Mouse (Mus musculus) retina, postnatal 7 days (tissue): ENCODE data around the gene Ppfibp1.

ENCODE experiments used
- DNase-seq: peaks from one replicate; pipeline ENCODE4 v3.0.0-alpha.2; 2012; ENCODE audit warnings: low read depth, low spot score

Gene Ppfibp1

DNA sequence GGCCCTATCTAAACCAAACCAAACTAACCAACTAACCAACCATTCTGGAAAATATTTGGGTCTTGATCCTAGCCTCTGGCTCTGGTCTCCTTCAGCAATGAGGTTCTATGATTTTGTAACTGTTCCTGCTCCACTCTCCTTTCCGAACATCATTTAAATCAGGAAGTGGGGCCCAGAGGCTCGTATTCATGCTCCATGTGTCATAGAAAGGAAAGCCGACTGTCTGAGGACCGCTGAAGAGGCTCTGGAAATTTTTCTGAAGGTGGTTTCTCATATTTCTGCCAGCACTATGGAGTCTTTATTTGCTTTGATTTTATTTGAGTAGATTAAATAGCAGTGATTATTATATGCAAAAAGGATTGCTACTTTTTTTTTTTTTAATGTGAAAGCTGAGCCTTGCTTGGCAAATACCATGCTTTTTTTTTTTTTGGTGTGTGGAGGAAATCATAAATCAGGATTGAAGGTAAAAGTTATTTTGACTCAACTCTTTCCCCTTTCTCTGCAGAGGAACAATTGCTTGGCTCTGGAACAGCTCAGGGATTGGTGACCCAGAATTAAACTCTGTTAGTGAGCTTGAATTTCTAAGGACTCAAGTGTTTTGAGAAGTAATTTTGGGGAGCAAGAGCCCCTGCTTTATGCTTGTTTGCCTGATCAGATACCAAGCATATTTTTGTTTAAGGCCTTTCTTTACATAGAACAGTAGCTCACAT is 25.4 kb downstream of the Ppfibp1 start:
- DNase-seq = no peak

DNA sequence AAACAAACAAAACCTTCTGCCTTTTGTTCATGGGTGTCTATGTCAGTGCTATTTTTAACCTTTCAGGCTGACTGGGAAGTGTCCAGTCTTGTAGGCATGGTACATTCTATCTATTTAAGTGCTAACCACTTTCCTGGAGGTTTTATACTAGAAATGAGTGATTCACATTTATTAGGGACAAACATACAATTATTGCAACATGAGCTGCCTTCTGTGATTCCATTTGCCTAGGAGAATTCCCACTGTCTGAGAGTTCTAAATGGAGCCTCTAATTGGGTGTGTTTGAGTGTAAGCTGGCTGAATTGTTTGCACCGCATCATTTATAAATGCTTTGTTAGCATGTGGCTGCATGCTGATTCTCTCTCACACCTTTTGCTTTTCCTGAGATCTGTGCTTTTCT is 27.5 kb downstream of the Ppfibp1 start:
- no peak for DNase-seq

DNA sequence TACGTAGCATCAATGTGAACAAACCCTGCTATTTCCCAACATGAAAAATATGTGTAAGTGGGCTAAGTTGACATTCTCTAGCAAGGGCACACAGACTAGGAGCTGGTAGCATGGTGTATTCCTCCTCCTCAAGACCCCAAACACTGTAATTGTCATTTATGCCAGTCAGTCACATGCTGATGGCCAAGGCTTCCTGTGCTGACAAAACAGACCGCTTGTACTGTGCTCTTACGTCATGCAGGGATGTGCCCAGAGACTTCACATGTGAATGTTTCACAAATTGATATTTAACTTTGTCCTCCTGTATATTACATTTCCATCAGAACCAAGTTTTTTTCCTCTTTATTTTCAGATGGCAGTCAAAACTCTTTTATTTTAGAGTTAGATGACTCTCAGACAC is 29.1 kb downstream of the Ppfibp1 start:
- DNase-seq = no peak

- no peak for DNase-seq
Observed at GRCm38 (mm10) chr6:146918341-146918740, 30.1 kb downstream of the Ppfibp1 start.

DNA sequence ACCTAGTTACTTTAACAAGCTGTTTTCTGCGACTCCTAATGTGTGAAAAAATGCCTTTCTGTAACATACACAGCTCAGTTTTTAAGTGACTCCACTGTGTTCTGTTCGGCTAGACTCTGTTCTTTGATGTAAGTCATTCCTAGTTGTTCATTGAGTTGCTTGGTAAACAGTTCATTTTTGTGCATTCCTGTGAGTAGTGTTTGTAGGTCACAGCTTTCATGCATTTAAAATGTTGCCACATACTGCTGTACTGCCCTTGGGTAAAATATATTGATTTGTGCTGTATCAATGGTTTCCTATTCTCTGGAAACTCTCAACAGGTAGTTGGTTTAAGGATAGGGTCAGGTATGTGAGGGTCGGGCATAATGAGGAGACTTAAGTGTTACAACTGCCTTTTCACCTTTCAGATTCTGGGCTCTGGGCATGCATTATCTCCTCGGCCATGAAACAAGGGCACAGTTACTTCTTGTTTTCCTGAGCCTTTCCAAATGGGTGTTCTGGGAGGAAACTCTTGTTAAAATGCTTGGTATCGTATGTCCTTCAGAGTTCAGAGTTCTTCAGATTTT is 38.2 kb downstream of the Ppfibp1 start:
- no peak for DNase-seq

DNA sequence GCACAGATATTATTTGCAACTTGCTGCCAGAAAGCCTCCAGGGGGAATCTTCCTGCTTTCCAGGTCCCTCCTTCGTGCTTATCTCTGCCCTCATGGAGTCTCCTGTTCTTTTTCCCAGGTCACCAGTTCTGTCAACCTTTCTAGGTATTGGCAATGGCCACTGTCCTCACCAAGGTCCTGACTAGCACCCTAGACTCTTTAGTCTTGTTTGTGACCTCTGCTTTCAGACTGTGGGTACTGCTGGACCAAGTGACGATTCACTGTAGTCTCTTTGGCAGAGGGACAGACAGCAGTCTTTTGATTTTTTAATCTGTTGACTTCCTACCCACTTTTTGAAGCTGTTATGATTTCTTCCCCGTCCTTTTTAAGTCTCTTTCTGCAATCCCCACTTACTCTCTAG is 39.8 kb downstream of the Ppfibp1 start:
- no peak for DNase-seq

- no peak for DNase-seq
Observed at GRCm38 (mm10) chr6:146929031-146929430, 40.7 kb downstream of the Ppfibp1 start.

DNA sequence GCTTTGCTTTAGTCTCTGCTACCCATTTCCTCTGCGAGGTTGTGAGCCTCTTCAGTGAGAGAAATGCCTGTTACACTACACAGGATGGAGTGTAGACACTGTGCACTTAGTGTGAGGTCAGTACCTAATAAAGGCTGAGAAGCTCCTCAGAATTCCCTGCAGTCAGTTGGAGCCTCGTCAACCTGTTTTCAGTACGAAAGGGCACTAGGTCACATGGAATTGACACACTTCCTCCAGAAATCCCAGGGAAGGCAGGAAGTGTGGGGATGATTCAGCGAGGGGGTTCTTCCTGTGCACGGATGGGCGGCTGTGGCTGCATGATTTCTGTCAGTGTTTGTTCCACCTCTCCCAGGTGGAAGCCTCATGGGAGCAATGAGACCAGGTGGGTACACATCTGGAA is 44.8 kb downstream of the Ppfibp1 start:
- DNase-seq = no peak

DNA sequence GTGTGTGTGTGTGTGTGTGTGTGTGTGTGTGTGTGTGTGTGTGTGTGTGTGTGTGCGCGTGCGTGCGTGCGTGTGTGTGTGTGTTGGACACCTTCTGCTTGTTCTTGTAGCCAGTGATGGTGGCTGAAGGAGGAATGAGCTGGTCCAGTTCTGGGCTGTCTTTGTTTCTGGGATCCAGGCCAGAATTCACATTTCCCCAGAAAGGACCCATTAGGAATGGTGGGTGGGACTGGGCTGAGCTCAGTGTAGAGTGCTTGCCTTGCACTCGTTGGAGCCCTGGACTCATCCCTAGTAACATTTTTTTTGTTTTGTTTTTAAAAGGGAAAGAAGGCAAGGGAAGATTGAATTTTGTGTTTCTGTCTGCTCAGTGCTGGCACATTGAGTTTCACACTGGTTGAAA is 47.7 kb downstream of the Ppfibp1 start:
- DNase-seq = no peak

DNA sequence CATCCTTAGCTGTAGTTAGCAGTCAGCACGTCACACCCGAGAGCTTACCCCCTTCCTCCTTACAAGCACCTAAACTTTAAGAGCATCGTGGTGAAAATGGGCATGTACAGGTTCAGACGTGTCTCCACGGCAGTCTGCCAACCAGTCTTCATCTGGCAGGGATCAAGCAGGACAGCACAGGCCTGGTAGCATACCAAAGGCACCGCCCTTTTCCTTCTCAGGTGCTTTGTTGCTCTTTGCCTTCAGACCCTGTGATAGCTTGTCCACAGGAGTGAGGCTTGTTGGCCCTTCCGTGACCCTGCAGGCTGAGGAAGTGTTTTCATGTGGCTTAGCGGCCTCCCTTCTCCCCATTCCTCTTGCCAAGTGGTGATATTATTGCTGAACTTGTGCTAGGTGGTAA is 50.7 kb downstream of the Ppfibp1 start:
- no peak for DNase-seq

- no peak for DNase-seq
Observed at GRCm38 (mm10) chr6:146941505-146942275, 53.4 kb downstream of the Ppfibp1 start.

GRCm38 (mm10) chr6:146944009-146944408 is 55.7 kb downstream of the Ppfibp1 start:
- no peak for DNase-seq

GRCm38 (mm10) chr6:146944830-146945229 is 56.5 kb downstream of the Ppfibp1 start:
- DNase-seq = no peak

- DNase-seq = no peak
Observed at GRCm38 (mm10) chr6:146946327-146947029, 58.2 kb downstream of the Ppfibp1 start.

GRCm38 (mm10) chr6:146947186-146947585 is 58.9 kb downstream of the Ppfibp1 start:
- DNase-seq = no peak

DNA sequence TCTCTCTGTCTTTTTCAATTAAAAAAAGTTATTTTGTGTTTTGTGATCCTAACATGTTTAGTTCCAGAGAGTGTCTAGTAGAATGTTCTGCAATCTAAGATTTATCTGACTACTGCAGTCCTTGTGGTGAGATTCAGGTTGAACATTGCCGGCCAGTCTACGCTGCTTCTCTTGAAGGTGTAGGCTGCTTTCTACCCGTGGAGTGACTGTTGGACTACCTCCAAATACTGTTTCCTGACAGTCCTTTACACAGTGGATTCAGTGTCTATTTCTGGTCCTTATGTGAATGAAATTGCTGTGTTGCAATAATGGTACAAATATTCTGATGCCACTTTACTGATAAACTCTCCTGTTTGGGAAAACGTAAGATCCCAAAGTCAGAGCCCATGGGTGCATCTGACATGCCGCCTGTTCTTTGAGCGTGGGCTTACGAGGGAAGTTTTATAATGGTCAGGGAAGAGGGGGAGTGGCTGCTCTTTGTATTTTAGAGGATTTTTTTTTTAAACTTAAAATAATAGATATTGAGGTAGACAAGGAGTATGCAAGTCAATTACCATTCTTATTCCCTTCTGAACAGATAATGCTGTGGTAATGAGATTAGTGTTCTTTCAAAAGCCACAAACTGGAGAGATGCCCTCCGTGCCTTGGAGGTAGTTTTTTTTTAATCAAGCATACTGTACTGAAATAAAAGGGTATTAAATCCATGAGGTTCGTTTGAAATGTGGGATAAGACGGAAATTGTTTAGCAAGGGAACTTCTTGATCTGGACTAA is 61.6 kb downstream of the Ppfibp1 start:
- no peak for DNase-seq

DNA sequence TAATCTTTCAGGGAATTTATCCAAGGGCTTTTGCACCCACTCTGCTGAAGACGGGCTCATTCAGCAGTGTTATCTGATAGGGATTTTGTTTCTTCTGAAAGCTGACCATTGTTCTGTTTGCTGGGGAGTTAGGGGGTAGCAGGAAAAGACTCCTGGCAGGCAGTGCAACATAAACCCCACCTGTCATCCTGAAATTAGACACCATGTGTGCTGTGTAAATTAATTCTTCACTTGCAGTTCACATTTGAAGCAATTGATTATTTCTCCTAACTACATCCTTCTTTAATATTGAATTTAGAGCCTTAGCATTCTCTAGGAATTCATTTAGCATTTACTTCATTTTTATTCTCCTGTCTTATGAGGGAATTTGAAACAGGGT is 62.2 kb downstream of the Ppfibp1 start:
- no peak for DNase-seq

DNA sequence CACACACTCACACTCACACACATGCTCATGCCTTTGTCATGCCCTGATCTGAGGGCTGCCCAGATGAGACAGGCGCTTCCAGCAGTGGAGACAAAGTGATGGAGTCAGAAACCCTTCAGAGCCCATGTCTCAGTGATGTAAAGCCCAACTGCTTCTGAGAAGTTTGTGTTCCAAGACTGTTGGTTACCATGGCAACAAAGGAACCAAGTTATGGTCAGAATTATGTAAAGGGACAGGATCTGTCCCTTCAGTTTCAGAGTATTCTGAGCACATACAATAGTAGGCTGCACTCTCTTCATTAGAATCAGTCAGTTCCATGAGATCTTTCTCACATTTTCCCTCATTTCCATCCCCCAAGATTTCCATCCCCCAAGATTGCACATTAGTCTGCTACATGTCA is 66.0 kb downstream of the Ppfibp1 start, which contains the start of gene 1700034J05Rik:
TSS of gene 1700034J05Rik (minus strand) at position 165 of the 400 bp plus-strand sequence.
- DNase-seq = no peak

- DNase-seq = no peak
Observed at GRCm38 (mm10) chr6:146955475-146955874, 67.2 kb downstream of the Ppfibp1 start.

DNA sequence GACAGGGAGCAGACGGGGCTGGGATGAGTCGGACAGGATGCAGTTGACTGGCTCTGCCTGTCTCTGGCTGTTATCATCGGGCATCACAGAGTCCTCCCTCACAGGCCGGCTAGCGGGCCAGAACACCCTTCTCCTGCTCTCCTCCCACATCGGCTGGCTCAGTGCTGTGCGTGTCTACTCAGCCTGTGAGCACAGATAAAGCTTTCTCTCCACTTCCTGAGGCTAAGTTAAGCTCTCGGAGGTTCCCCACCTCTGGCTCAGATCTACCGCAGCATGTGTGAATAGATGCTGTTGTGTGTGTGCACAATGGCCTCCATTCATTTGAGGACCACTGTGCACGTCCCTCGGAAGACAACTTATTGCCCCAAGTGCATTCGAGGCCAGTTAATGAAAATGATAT is 67.6 kb downstream of the Ppfibp1 start:
- no peak for DNase-seq

DNA sequence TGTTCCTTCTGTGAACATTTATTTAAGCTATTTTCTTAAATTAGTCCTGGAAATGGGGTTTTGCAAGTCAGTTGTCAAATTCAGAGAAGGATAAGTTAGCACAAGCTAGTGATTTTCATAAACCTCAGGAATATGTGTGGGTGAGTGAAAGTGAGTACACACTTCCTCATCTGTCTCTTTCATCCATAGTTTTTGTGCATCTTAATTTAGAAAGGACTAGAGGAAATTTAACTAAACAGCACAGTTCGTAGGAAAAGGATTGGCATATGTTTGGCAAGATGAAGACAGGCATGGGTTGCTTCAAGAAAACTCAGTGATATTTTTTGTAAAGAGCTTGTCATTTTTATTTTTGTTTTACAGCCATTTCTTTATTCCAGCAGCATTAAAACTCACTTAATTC is 68.7 kb downstream of the Ppfibp1 start:
- no peak for DNase-seq
